Mouse (Mus musculus): ENCODE results near the gene Ttc7.
"Not testable (repeated sequence)": the region's sequence is repeated elsewhere in the genome, so short reads cannot be mapped to it uniquely, and the experiment has no call there.

Ttc7 gene

DNA sequence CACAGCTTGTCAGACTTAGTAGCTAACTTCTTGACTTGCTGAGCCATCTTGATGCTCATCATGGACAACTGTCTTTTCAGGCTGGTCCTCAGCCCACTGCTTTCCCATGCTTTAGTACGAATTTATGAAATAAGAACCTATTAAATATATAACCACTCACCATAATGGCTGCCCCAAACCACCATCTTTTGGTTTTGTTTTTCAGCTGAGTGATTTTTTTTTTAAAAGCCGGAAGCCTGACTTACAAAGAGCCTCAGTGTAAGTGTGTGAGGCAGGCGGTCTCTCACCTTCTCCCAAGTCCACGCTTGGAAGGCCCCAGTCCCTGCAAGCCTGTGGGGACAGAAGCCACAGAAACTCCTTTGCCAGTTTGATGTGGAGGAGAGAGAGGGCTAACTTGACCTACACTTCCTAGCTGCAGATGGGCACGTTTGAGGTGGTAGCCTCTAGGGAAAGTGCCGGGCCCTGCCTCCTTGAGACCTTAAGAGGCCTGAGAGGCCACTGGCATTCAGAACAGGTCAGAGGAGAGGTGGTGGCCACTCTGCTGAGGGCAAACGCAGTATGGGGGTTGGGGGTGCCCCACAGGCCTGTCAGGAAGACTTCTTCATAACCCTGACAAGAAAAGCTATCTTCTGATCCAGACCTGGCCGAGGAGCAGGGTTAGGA lies 3.9 kb downstream of the Ttc7 start:
- DNase-seq (ENCODE audit: low read depth, low spot score) = no peak

DNA sequence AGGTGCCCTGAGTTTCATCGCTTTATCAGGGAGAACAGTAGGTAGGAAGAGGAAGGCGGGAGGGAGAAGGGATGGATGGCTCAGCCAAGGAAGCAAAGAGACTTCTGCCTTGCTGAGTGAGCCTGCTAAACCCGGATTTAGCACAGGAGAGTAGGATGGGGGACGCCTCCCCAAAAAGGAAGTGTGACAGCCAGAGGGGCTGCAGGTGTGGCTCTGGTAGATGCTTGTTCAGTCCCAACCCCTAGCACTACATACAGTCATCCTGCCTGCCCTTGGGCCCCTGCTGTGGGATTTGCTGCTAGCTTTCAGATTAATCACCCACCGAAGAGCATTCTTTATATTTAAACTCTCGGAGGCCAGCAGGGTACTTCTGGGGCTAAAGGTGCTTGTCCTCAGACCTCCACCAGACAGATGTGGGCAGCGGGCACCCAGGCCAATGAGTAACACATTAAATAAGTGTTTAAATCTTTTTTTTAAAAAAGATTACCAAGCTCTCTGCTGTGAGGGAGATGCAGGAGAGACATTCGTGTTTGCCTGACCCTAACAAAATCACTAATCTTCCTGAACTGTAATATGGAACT lies 4.6 kb downstream of the Ttc7 start:
- DNase-seq (ENCODE audit: low read depth, low spot score) = no peak

DNA sequence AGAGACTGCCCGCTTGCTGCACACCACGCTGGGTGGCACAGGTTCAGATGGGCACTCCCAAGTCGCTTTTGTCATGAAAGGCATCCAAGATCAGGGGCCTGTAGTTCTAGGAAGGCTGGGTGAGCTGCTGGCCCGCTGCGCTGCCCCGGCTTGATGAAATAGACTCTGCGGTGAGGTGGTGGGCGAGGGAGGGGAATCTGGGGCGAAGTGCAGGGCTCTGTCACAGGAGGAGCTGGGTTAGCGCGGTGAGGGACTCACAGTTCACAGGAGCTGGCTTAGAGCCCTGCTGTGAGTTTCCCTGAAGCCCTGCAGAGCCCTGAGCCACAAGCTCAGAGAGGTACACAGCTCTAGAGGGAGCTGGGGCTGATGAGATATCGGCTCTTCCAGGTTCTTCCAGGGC lies 5.4 kb downstream of the Ttc7 start:
- no peak for DNase-seq (ENCODE audit: low read depth, low spot score)

DNA sequence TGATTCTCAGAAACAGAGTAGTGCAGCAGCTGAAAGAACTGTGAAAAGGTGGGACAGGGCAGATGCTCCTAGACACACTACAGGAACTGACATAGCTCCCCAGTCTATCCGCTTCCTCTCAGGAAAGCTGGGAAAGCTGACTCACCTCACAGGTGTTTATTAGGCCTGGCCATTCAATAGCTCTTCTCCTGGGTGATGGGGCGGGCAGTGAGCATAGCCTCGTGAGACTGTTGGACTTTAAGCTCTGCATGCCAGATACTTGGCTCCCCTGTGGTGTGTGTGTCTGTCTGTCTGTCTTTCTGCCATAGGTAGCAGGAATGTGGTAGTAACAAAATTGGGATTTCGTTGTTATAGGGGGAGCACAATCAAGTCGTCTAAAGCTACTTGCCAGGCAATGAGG lies 6.7 kb downstream of the Ttc7 start:
- DNase-seq (ENCODE audit: low read depth, low spot score) = no peak

DNA sequence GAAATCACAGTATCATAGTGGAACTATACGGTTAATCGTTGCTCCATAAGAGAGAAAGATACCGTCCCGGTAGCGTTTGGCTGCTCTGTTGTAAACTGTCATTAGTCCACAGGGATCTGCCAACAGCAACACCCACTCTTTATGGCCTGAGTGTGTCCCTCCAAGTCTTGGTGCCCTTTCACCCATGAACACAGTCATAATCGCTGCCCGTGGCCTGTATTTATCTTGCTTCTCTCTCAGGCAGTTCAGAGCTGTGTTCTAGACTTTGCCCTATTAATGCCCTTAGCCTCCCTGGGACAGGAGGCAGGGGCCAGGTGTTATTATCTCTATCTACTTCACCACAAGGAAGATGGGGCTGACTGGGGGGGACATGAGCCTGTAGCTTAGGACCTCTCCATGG lies 8.4 kb downstream of the Ttc7 start:
- DNase-seq (ENCODE audit: low read depth, low spot score) = no peak

DNA sequence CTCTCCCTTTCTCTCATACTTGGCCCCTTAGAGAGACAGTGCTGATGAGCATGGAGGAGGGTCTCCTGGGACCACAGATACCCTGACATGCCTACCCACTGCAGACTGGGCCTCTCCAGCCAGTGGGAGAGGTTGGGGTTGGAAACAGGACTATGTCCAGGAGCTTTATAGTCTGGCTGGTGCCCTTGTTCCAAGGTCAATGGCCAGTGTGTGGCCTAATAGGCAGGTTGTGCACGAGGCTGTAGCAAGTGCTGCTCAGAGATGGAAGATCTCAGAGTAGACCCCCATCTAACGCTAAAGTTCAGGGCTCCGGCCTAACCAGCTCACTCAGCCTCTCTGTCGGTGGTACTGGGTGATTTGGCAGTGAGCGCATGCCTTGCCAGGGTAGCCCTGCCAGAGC lies 9.1 kb downstream of the Ttc7 start:
- DNase-seq (ENCODE audit: low read depth, low spot score) = no peak

DNA sequence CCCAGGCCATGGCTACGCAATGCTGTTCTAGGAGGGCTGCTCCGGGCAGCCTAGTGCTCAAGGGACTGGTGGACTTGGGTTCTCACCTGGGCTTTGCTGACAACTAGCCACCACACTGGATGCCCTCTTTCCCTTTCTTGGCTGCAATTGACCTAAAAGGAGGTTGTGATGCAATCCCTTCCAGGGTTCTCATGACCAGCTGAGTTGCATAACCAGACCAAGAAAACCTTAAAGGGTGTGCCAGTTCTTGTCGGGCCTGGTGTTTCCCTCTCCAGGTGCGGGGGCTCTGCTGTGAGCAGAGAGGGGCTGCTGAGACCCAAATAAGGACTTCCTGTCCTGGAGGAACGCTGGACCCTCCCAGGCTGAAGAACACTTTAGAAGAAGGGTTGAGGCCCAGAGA lies 10.4 kb downstream of the Ttc7 start:
- DNase-seq (ENCODE audit: low read depth, low spot score) = no peak

DNA sequence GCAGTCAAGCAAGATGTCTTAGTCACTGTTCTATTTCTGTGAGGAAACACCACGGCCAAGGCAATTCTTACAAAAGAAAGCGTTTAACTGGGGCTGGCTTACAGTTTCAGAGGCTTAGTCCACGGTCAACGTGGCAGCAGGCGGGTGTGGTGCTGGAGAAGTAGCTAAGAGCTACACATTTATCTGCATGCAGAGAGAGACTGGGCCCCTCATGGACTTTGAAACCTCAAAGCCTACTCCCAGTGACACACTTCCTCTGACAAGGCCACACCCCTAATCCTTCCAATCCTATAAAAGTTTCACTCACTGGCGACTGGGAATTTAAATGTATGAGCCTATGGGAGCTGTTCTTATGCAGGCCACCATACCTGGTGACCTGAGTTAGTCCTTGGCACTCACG lies 13.1 kb downstream of the Ttc7 start:
- DNase-seq (ENCODE audit: low read depth, low spot score) = no peak

DNA sequence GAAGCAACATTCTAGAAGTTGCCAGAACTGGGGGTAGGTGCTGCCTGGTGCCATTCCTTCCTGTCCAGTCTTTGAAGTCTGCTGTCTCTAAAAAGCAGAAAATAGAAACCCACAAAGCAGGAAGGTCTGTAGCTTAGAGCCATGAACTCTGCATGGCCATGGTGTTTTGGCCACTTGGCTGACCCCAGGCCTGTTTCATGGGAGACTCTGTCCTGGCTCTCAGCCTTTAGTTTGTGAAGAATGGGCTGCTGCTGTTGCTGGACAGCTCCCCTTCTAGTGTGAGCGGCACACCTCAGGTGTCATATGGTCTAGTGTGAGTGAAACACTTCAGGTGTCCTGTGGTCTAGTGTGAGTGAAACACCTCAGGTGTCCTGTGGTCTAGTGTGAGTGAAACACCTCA lies 14.0 kb downstream of the Ttc7 start:
- DNase-seq (ENCODE audit: low read depth, low spot score) = not testable (repeated sequence)

DNA sequence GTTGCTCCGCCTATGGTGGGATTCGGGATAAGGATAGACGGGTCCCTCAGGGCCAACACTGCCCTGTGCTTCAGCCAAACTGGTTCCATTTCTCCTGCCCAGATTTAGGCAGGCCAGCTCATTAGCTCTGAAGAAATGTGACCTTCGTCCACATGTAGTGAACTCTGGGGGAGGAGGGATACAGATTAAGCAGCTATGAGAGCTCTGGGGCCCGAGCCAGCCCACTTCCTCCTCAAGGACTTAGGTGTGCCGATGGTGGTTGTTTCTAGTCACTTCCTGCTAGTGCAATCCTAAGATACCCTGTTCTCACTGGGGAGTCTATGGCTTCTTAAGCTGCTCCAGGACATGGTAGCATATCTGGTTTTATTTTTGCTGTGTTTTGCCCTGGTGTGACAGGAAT lies 16.3 kb downstream of the Ttc7 start:
- DNase-seq (ENCODE audit: low read depth, low spot score) = no peak

DNA sequence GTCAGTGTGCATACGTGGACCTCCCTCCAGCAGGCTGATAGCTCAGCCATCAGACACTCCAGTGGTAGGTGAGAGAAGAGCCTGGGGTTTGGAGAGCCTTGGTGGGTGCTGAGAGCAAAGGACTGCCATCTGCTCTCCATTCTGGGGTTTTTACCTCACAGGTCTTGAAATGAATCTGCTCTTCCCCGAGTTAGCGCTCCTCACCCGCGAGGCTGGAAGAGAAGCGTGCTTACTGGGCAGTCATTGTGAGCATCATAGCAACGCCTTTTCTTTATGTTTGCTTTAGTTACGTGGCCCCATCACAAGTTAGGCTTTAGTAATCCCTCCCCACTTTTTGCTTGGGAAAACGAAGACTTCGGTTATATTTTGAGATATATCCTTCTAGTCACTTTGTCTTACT lies 17.7 kb downstream of the Ttc7 start:
- no peak for DNase-seq (ENCODE audit: low read depth, low spot score)

DNA sequence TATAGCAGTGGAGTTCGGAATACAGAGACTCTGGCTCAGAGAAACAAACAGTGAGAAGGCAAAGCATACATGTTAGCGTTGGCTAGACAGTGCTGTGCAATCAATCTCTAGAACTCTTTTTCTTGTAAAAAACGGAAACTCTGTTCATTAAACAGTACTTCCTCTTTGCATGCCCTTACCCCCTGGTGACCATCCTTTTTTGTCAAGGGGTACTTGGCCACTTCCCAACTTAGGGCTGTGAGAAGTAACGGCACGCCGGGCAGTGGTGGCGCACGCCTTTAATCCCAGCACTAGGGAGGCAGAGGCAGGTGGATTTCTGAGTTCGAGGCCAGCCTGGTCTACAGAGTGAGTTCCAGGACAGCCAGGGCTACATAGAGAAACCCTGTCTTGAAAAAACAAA lies 18.9 kb downstream of the Ttc7 start:
- not testable (repeated sequence) for DNase-seq (ENCODE audit: low read depth, low spot score)

DNA sequence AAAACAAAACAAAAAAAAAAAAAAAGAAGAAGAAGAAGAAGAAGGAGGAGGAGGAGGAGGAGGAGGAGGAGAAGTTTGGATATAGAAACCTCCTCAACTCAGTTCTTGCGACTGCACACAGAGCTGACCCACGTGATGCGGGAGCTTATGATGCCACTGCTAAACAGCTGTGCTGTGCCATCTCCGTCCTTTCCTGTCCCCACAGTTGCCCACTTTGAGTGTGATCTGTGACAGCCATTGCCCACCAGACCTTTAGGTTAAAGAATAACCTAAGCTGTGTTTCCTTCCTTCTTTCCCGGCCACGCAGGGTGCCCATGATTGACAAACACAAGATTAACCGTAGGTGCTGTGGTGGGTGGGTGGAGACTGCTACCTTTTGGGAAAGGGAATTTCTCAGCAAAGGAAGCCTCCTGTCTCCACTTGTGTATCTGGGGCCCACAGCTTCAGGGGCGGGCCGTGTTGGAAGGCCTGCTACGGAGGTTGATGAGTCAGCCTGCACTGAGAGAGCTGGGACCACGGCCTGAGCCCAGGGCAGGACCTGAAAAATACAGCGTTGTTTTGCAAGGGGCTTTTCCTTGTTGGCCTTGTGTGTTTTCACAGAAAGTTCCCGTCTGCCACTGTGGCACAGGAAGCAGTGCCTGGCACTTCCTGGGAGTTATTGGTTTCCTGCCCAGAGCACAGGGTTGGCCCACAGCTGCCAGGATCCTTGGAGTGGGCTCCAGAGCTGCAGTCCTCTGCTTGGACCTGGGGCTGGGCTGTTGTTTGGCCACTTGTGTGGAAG lies 19.5 kb downstream of the Ttc7 start:
- DNase-seq (ENCODE audit: low read depth, low spot score) = no peak

DNA sequence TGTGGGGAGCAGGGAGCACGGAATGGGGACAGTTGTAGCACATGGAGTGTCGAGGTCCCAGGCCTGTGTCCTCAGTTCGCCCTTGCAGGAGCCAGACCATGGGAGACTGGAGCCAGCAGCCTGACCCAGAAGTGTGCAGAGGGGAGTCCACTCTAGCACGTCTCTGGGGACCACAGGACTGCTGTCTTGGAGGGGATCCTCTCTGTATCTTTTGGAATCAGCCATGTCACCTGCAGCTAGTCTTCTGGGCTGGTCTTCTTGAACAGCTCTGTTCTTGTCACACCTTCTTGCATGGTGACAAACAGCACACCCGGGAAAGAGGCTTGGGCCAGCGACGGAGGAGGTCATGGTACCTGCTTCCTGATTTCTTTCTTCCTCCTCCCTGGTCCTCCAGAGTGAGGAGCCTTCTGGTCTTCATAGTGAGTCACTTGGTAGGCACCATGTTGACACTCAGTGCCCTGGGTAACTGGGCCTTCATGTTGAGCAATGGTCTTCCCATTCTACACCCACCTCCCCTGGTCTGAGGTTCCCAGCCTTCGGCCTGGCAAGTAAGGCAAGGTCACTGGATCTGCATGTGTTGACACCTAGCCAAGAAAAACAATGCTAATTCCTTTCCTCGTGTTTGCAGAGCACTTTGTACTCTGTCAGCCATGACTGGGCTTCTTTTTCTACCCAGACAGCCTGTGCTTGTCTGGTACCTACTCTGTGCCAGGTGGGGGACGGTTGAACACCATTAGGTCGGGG lies 21.6 kb downstream of the Ttc7 start:
- no peak for DNase-seq (ENCODE audit: low read depth, low spot score)

DNA sequence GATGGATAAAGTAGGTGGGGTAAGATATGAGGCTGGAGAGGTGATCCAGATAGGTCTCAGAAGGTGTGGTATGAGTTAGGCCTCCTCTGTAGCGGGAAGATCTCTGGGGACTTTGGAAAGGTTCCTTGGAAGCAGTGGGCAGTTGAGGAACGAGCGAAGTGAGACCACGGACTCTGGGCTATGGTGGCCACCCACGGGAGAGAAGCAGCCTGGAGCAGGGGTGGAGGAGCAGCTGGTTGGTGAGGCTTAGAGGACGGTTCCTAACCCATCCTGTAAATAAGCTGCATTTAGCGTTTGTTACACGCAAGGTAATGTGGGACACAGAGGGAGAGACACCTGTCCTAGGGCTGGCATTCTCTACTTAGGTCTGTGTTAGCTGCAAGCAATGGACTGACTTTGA lies 22.4 kb downstream of the Ttc7 start:
- no peak for DNase-seq (ENCODE audit: low read depth, low spot score)

DNA sequence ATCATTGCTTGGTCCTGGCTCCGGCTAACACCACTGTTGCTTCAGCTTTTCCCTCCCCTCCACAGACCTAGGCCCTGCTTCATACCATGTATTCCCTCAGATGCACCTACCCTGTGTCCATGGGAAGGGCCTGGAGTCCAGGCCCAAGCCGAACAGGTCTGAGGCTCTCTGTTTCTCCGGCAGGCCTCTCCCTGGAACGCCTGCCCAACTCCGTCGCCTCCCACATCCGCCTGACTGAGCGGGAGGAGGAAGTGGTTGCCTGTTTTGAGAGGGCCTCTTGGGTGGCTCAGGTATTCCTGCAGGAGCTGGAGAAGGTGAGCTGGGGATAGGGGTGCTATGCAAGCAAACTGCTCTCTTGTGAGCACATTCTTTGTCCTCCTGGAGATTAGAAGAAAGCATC lies 24.1 kb downstream of the Ttc7 start:
- no peak for DNase-seq (ENCODE audit: low read depth, low spot score)

DNA sequence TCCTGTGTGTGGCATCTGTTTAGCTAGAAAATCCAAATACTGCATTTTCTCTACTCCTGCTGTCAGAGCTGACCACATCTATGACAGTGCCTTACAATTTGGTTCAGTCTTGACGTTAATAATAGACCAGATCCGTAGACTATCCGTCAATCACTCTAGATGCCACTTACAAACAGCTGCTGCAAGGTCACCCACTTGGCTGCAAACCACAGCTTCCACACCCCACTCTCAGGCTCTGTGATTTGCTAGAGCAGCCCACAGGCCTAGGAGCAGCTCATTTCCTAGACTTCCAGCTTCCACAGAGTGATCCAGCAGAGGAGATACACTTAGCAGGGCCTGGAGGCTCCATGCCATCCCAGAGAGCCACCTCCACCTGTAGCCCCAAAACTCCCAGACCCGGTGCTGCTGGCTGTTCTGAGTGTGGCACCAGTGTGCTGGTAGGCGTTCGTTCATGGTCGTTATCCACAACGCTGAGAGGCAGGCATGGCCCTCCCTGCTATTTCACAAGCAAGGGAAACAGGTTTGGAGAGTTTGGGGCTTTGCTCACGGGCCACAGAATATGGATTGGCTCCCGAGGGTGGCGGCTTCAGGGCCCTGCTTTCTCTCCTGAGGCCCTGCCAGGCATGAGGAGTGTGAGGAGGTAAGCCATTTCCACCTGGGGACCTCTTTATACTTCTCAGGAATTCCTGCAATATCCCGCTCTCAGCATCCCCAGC lies 26.5 kb downstream of the Ttc7 start:
- no peak for DNase-seq (ENCODE audit: low read depth, low spot score)

DNA sequence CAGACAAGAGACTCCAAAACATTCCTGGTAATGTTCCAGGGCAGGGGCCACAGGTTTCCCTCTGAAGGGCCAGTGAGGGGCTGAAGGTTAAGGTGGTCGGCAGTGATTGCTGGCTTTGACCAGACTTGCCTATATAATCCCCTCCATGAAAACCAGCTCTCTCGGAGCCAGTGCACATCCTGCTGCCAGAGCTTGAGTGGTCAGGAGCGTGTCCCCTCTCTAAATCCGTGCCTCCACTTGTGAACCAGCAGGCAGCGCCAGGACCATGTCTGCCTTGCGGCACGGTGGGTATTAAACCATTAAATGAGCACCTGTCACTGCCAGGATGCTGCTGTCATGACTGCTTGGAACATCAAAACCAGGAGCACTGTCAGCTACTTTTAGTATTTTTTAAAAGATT lies 27.8 kb downstream of the Ttc7 start:
- DNase-seq (ENCODE audit: low read depth, low spot score) = no peak

DNA sequence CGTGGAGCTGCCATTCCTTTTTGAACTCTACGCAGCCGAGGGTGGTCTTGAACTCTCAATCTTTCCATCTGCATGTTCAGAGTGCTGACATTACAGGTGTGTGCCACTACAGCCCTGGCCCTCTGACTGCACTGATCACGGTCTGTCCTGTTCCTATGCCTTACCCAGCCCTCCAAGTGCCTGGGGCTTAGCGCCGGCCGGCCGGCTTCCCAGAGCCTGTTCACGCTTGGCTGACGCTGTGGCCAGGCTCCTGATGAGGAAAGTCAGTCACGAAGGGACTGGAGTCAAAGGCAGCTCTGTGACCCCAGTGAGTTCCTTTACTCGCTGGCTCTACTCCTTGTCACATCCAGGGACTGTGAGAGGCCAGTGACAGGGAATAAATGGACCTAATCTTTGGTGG lies 29.7 kb downstream of the Ttc7 start:
- no peak for DNase-seq (ENCODE audit: low read depth, low spot score)

DNA sequence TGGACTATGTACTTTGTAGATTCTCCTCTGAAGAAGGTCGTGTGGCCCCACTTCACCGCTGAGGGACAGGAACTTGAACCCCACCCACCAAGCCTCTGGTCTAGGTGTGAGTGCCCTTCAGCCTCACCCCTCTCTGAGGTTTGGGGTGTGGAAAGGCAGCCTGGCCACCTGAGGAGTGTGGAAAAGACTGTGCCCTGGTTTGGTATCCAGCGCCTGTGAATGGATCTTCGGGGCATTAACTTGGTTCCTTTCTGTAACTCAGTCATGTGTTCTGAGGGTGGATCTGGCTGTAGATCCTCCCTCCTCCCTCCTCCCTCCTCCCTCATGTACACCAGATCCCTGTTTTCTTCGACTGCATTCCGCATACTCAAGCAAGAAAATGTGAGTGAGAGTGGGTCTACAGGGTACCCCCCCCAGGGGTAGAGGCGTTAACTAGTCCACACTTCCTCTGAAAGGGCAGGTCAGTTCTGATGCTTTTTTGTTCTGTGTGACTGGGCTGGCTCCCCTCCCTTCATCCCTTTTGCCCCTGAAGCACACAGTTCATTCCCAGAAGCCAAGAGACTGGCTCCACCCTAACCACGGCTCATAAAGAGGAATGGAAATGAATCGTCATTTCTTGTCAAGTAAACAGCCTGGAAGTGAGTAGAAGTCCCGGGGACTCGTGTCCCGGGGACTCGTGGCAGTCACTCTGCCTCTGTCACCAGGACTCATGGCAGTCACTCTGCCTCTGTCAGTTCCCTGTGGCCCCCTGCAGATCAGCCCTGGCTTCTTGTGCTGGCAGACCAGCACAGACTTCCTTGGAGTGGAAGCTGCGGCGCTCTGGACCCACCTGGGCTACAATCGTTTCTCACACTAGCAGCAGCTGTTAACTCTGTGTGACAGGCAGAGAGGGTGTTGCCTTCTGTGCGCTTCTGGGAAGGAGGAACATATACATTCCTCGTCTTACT lies 30.5 kb downstream of the Ttc7 start:
- no peak for DNase-seq (ENCODE audit: low read depth, low spot score)

DNA sequence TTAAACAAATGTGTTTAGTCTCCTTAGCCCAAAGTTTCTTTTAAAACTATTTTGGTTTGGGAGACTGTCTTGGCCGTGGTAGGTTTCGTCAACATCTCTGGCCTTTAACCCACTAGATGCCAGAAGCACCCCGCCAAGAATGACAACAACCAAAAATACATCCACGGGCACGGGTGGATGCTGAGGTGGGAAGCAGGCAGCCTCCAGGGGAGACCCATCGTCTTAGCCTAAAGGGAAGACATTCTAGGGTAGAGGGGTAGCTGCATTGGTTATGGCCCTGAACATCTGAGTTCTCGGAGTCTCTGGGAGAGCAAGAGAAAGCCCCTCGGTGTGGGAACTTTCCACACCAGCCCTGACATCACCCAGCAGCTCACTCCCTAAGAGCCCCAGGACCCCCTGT lies 31.4 kb downstream of the Ttc7 start:
- no peak for DNase-seq (ENCODE audit: low read depth, low spot score)

Measured in c-Kit-negative CD71-positive TER-119-positive erythroid progenitor cells, embryonic 14.5 days (primary cell).